Mouse (Mus musculus) CH12.LX (cell line): Measurements from ENCODE around the gene Nsun5. TPM values are rescaled to one million over a fixed set of nuclear protein-coding genes. Genes with fewer than 3 reads are reported as not detected.

Source experiments
- DNase-seq: peaks from one replicate; pipeline ENCODE4 v3.0.0-alpha.2; 2013; ENCODE audit errors: extremely low read depth
- H3K27ac ChIP-seq: 2 replicates; pipeline ENCODE4 v1.5.1; 2012; ENCODE audit warnings: low read depth, mild to moderate bottlenecking, control low read depth, moderate library complexity; ENCODE audit not compliant: insufficient read depth
- H3K27me3 ChIP-seq: replicated peaks from 2 replicates; pipeline ENCODE3; 2012; ENCODE audit warnings: inconsistent platforms
- H3K36me3 ChIP-seq, 2 experiments: replicated peaks in 1 of 2; 2 replicates each; pipeline versions ENCODE3 to v1.6.1; 2012; ENCODE audit warnings: inconsistent platforms in 1 of 2, low read length in 1 of 2, mild to moderate bottlenecking in 1 of 2, mixed read lengths in 1 of 2, moderate library complexity in 1 of 2; ENCODE audit not compliant: control insufficient read depth in 1 of 2, insufficient read depth in 1 of 2
- H3K4me1 ChIP-seq, 2 experiments: 2 replicates each; pipeline ENCODE4 v1.6.1; 2012; ENCODE audit warnings: inconsistent platforms in 1 of 2, moderate library complexity in 1 of 2; ENCODE audit not compliant: insufficient read depth in 2 of 2, control insufficient read depth in 1 of 2
- H3K4me2 ChIP-seq: 2 replicates; pipeline ENCODE4 v1.6.1; 2012; ENCODE audit warnings: low read depth, mild to moderate bottlenecking, control low read depth; ENCODE audit not compliant: poor library complexity, insufficient read depth, severe bottlenecking
- H3K4me3 ChIP-seq, 3 experiments: fragments of 150-350 bp in 1 of 3; sonication (generic) in 1 of 3; replicated peaks in 1 of 3; 2 replicates each; pipeline versions ENCODE3 to v1.5.1; 2011 to 2012; ENCODE audit warnings: low read depth in 2 of 3, low read length in 2 of 3, mild to moderate bottlenecking in 2 of 3, moderate library complexity in 2 of 3, control low read depth in 1 of 3, improper control_type of control experiment in 1 of 3, inconsistent platforms in 1 of 3, mixed read lengths in 1 of 3; ENCODE audit not compliant: poor library complexity in 1 of 3
- H3K79me2 ChIP-seq: replicated peaks from 2 replicates; pipeline ENCODE4 v1.6.1; 2012; ENCODE audit warnings: mild to moderate bottlenecking, moderate library complexity; ENCODE audit not compliant: control insufficient read depth, poor library complexity, insufficient read depth, severe bottlenecking; ENCODE audit errors: extremely low read depth
- H3K9ac ChIP-seq: 2 replicates; pipeline ENCODE4 v1.6.1; 2012; ENCODE audit warnings: low read depth, mild to moderate bottlenecking, control low read depth, moderate library complexity; ENCODE audit not compliant: insufficient read depth
- H3K9me3 ChIP-seq: replicated peaks from 2 replicates; pipeline ENCODE3; 2012; ENCODE audit warnings: low read length, inconsistent platforms, mixed read lengths
- CHD1 ChIP-seq: IDR thresholded peaks from 2 replicates; pipeline ENCODE4 v1.6.1; 2012; ENCODE audit warnings: low read depth, low read length, improper control_type of control experiment, inconsistent platforms
- CHD2 ChIP-seq: IDR thresholded peaks from 2 replicates; pipeline ENCODE4 v1.6.1; 2011; ENCODE audit warnings: low read length, improper control_type of control experiment
- CTCF ChIP-seq, 2 experiments: IDR thresholded peaks in 1 of 2; conservative IDR thresholded peaks in 1 of 2; 2 replicates each; pipeline ENCODE4 v1.5.1; 2011 to 2012; ENCODE audit warnings: low read depth in 2 of 2, low read length in 2 of 2, improper control_type of control experiment in 1 of 2, inconsistent platforms in 1 of 2, mild to moderate bottlenecking in 1 of 2, moderate library complexity in 1 of 2
- E2F4 ChIP-seq: IDR thresholded peaks from 2 replicates; pipeline ENCODE4 v1.6.1; 2011; ENCODE audit warnings: low read depth, low read length, improper control_type of control experiment; ENCODE audit not compliant: insufficient replicate concordance
- EP300 ChIP-seq: IDR thresholded peaks from 2 replicates; pipeline ENCODE4 v1.6.1; 2011; ENCODE audit warnings: low read length, improper control_type of control experiment
- GABPA ChIP-seq: IDR thresholded peaks from 2 replicates; pipeline ENCODE4 v1.6.1; 2012; ENCODE audit warnings: low read depth, low read length, improper control_type of control experiment, inconsistent platforms; ENCODE audit not compliant: insufficient replicate concordance
- IRF4 ChIP-seq: IDR thresholded peaks from 2 replicates; pipeline ENCODE4 v1.6.1; 2014; ENCODE audit warnings: low read depth, mild to moderate bottlenecking, inconsistent platforms, low read length, improper control_type of control experiment
- KAT2A ChIP-seq: IDR thresholded peaks from 2 replicates; pipeline ENCODE4 v1.6.1; 2012; ENCODE audit warnings: low read length, improper control_type of control experiment, inconsistent platforms; ENCODE audit not compliant: insufficient replicate concordance
- MAZ ChIP-seq: IDR thresholded peaks from 2 replicates; pipeline ENCODE4 v1.6.1; 2012; ENCODE audit warnings: low read depth, mild to moderate bottlenecking, inconsistent platforms, low read length, improper control_type of control experiment, moderate library complexity
- MEF2A ChIP-seq: IDR thresholded peaks from 2 replicates; pipeline ENCODE4 v1.6.1; 2014; ENCODE audit warnings: low read depth, mild to moderate bottlenecking, inconsistent platforms, low read length, improper control_type of control experiment, borderline replicate concordance
- MYC ChIP-seq: IDR thresholded peaks from 2 replicates; pipeline ENCODE4 v1.6.1; 2011; ENCODE audit warnings: low read depth, mild to moderate bottlenecking, improper control_type of control experiment, low read length
- NELFE ChIP-seq: IDR thresholded peaks from 2 replicates; pipeline ENCODE4 v1.6.1; 2011; ENCODE audit warnings: low read depth, low read length, improper control_type of control experiment
- PAX5 ChIP-seq: IDR thresholded peaks from 2 replicates; pipeline ENCODE4 v1.6.1; 2012; ENCODE audit warnings: low read length, inconsistent platforms, mixed read lengths
- RAD21 ChIP-seq: IDR thresholded peaks from 2 replicates; pipeline ENCODE4 v1.6.1; 2011; ENCODE audit warnings: low read depth, mild to moderate bottlenecking, low read length, improper control_type of control experiment, moderate library complexity
- SIN3A ChIP-seq: IDR thresholded peaks from 2 replicates; pipeline ENCODE4 v1.6.1; 2012; ENCODE audit warnings: low read length, improper control_type of control experiment, inconsistent platforms
- SMC3 ChIP-seq: IDR thresholded peaks from 2 replicates; pipeline ENCODE4 v1.6.1; 2011; ENCODE audit warnings: low read depth, low read length, improper control_type of control experiment
- TBP ChIP-seq: conservative IDR thresholded peaks from 2 replicates; pipeline ENCODE4 v1.6.1; 2011; ENCODE audit warnings: low read depth, low read length, improper control_type of control experiment
- TCF12 ChIP-seq: IDR thresholded peaks from 2 replicates; pipeline ENCODE4 v1.6.1; 2014; ENCODE audit warnings: low read depth, mild to moderate bottlenecking, inconsistent platforms, low read length, improper control_type of control experiment
- ZC3H11A ChIP-seq: IDR thresholded peaks from 2 replicates; pipeline ENCODE4 v1.6.1; 2012; ENCODE audit warnings: low read depth, mild to moderate bottlenecking, inconsistent platforms, low read length, improper control_type of control experiment
- ZMIZ1 ChIP-seq: IDR thresholded peaks from 2 replicates; pipeline ENCODE4 v1.6.1; 2012; ENCODE audit warnings: low read depth, mild to moderate bottlenecking, inconsistent platforms, low read length, improper control_type of control experiment
- dilution Hi-C: fragments of 300-500 bp; cut with MboI; formaldehyde crosslinking; loops from 2 replicates; pipeline ENCODE4 v1.14.3; 2020; ENCODE audit warnings: low sequenced_read_pairs; ENCODE audit not compliant: extremely low pct_unique_long_range_greater_than_20kb, extremely low pct_ligation_motif_present
- in situ Hi-C: fragments of 300-500 bp; cut with MboI; formaldehyde crosslinking; loops from 3 replicates; pipeline ENCODE4 v1.14.3; 2019; ENCODE audit warnings: low sequenced_read_pairs, low pct_ligation_motif_present, low pct_unique_long_range_greater_than_20kb, mixed read lengths
- polyA plus RNA-seq: library from polyadenylated mRNA; unstranded; fragments of >175 nt; gene quantifications from 2 replicates; pipeline ENCODE4 v1.2.1, GENCODE M21; 2012; ENCODE audit warnings: low read depth; ENCODE audit not compliant: insufficient read length
- total RNA-seq, 2 experiments: library from RNA; depleted of rRNA; stranded (reverse); fragments of 300-350 nt in 1 of 2; fragments of >200 nt in 1 of 2; gene quantifications; 2 replicates each; pipeline ENCODE4 v1.2.3; 2012 to 2014

The Nsun5 gene
- total and polyA plus RNA-seq, 3 experiments: 27.6 to 36.6 (median 30.9) TPM

DNA sequence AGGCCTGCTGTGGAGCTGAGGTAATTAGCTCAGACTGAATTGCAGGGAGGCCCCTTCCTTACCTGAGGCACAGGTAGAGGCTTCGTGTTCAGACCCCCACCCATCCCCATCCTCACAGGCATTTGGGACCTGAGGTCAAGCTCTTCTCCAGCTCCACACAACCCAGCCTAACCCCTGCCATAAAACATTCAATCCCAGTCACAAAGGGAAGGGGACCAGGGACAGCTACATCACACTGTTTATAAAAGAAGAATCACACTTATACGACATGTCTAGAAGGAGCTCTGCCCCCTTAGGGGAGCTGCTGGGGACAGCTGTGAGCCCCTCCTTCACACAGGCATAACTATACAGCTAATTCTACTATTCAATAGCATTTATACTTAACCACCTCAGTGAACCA is 6.6 kb downstream of the Nsun5 start:
- Histone ChIP-seq H3K9me3 (peaks cover 5% of the 10 kb centered on the region), H3K27ac (no peak overlapping the region), H3K4me1 (peaks cover under 1 to 1% of the 10 kb centered on the region in 2 experiments; a peak in 3 of 4 replicates), H3K36me3 (peaks cover 90 to 93% of the 10 kb centered on the region in 2 experiments)
- no peak for DNase-seq
- TF ChIP-seq GABPA: no peak
- no peak for TF ChIP-seq NELFE
- TF ChIP-seq CTCF (conservative IDR thresholded peaks at IDR 0.05 in 1 of 2, IDR thresholded peaks at IDR 0.05 in 1 of 2; ENCODE audit: low read depth in 2 of 2, low read length in 2 of 2): no peak
- no peak for TF ChIP-seq MAZ
- TF ChIP-seq RAD21: no peak
- no peak for TF ChIP-seq ZC3H11A
- no peak for TF ChIP-seq IRF4
- no peak for TF ChIP-seq PAX5
- no peak for TF ChIP-seq EP300
- no peak for TF ChIP-seq SIN3A
- TF ChIP-seq, all 38 proteins: peak for 0
- H3K27me3 ChIP-seq: no peaks in the 10 kb centered on the region
- dilution Hi-C loops (no loop called here), in situ Hi-C loops (no loop called here)
- no peak overlapping the region for H3K4me3 ChIP-seq
- H3K9ac ChIP-seq: no peak overlapping the region
- peaks cover 3% of the 10 kb centered on the region; the same call in 1 of the 2 replicates for H3K79me2 ChIP-seq
- H3K4me2 ChIP-seq: no peak overlapping the region

DNA sequence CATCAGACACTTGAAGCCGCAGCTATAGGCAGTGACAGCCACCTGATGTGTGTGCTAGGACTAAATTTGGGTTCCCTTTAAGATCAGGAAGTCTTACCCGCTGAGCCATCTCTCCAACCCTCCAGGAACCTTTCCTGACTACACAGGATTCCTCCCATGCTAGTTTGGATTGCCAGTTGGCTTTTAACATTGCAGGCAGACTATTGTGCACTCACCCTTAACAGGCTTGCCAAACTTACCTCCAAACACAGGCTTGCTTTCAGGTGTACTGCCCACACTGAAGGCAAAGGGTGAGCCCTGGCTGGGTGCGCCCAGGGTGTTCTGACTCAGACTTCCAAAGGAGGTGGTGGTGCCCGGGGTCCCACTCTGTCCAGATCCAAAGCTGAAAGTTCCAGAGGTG is 10.9 kb downstream of the Nsun5 start:
- TF ChIP-seq SMC3: no peak
- no peak for TF ChIP-seq TBP
- TF ChIP-seq MYC: no peak
- no peak for TF ChIP-seq NELFE
- TF ChIP-seq MEF2A: no peak
- no peak for TF ChIP-seq KAT2A
- TF ChIP-seq CHD1: no peak
- no peak for TF ChIP-seq TCF12
- no peak for TF ChIP-seq CHD2
- no peak for TF ChIP-seq GABPA
- no peak for TF ChIP-seq ZMIZ1
- TF ChIP-seq CTCF (conservative IDR thresholded peaks at IDR 0.05 in 1 of 2, IDR thresholded peaks at IDR 0.05 in 1 of 2; ENCODE audit: low read depth in 2 of 2, low read length in 2 of 2): no peak
- no peak for TF ChIP-seq E2F4
- no peak overlapping the region for H3K9ac ChIP-seq
- H3K4me3 ChIP-seq: no peak overlapping the region
- no peak for DNase-seq
- no peaks in the 10 kb centered on the region for H3K4me1 ChIP-seq
- H3K27me3 ChIP-seq: no peaks in the 10 kb centered on the region
- no peak overlapping the region for H3K27ac ChIP-seq
- H3K79me2 ChIP-seq: no peaks in the 10 kb centered on the region
- in situ Hi-C loops: no loop called here
- H3K4me2 ChIP-seq: no peak overlapping the region
- dilution Hi-C loops: no loop called here
- H3K9me3 ChIP-seq: no peaks in the 10 kb centered on the region
- peaks cover 90 to 93% of the 10 kb centered on the region in 2 experiments for H3K36me3 ChIP-seq
